Mouse (Mus musculus) hindbrain, postnatal 0 days (tissue): ENCODE results near the gene Cfap58. TPM values are rescaled to one million over a fixed set of nuclear protein-coding genes. Genes with fewer than 3 reads are reported as not detected.

Experiments
- ATAC-seq: fragments of 200-750 bp; cut with Nextera tagmentation; 2 replicates; pipeline ENCODE4 v1.8.0; 2017; ENCODE audit warnings: mild to moderate bottlenecking, moderate TSS enrichment, moderate library complexity
- DNase-seq: peaks from one replicate; pipeline ENCODE4 v3.0.0-alpha.2; 2015; ENCODE audit warnings: low spot score
- H3K27ac ChIP-seq: fragments of 300-500 bp; sonication (generic); 2 replicates; pipeline ENCODE4 v1.5.1; 2014; ENCODE audit warnings: mild to moderate bottlenecking
- H3K27me3 ChIP-seq: fragments of 300-500 bp; sonication (generic); 2 replicates; pipeline ENCODE4 v1.6.1; 2014; ENCODE audit warnings: low read length, mixed read lengths; ENCODE audit not compliant: insufficient read depth
- H3K36me3 ChIP-seq: fragments of 300-500 bp; sonication (generic); 2 replicates; pipeline ENCODE4 v1.6.1; 2014; ENCODE audit warnings: low read length, mixed read lengths; ENCODE audit not compliant: insufficient read depth
- H3K4me1 ChIP-seq: fragments of 300-500 bp; sonication (generic); 2 replicates; pipeline ENCODE4 v1.6.1; 2014; ENCODE audit warnings: antibody characterized with exemption, low read length, mixed read lengths; ENCODE audit not compliant: insufficient read depth
- H3K4me2 ChIP-seq: fragments of 300-500 bp; sonication (generic); 2 replicates; pipeline ENCODE4 v1.6.1; 2014; ENCODE audit warnings: low read depth, mild to moderate bottlenecking, low read length, moderate library complexity, mixed read lengths
- H3K4me3 ChIP-seq: fragments of 300-500 bp; sonication (generic); 2 replicates; pipeline ENCODE4 v1.5.1; 2014; ENCODE audit warnings: low read length
- H3K9ac ChIP-seq: fragments of 300-500 bp; sonication (generic); replicated peaks from 2 replicates; pipeline ENCODE4 v1.6.1; 2014; ENCODE audit warnings: mild to moderate bottlenecking, low read length, moderate library complexity, mixed read lengths
- H3K9me3 ChIP-seq: fragments of 300-500 bp; sonication (generic); 2 replicates; pipeline ENCODE4 v1.6.1; 2016; ENCODE audit warnings: low read length, mixed read lengths
- CTCF ChIP-seq: IDR thresholded peaks from 2 replicates; pipeline ENCODE4 v1.5.1; 2016; ENCODE audit warnings: antibody characterized with exemption, control low read depth, low read depth
- WGBS: fragments of 180-500 bp; shearing (Covaris S2); extraction: QIAGEN DNeasy Blood & Tissue Kit; methylation state at CpG from one replicate; pipeline ENCODE4 v1.1.7; 2014; 5-methylcytosine and 5-hydroxymethylcytosine counted together
- polyA plus RNA-seq: library from polyadenylated mRNA; unstranded; fragments of >200 nt; fragmentation: Nextera tagmentation; extraction: Ambion mirVana; gene quantifications from 2 replicates; pipeline ENCODE4 v1.2.1, GENCODE M21; 2015
- total RNA-seq: library from RNA; depleted of rRNA; stranded (reverse); fragments of >200 nt; gene quantifications from 2 replicates; pipeline ENCODE4 v1.2.3, GENCODE M21; 2014

Cfap58 gene
- total and polyA plus RNA-seq, 2 experiments from 2014 or later = 0.26 to 0.68 TPM

DNA sequence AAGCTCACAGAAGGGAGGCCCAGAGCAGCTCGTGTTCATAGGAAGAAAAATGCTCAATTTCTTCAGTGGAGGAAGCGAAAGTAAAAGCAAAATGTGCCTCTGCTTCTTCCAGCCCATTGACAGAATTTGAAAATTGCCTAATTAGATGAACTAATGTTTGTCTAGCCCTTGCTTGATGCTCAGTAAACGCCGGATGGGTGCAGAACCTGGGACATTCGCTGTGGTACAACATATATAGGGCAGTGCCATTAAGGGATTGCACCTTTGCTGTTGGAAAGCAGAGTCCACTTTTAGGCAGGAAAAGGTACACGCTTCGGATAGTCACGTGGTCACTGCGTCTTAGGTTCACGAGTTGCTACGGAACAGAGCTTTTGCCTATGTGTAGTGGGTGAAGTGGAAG lies 985 bp upstream of the Cfap58 start:
- DNase-seq = no peak
- no peak for TF ChIP-seq CTCF
- Histone ChIP-seq H3K27me3 (no peaks in the 10 kb centered on the region), H3K9me3 (no peaks in the 10 kb centered on the region), H3K27ac (no peak overlapping the region), H3K36me3 (no peaks in the 10 kb centered on the region), H3K4me3 (no peak overlapping the region), H3K4me2 (no peak overlapping the region), H3K9ac (no peak overlapping the region), H3K4me1 (no peaks in the 10 kb centered on the region)
- 88% methylated on average over 11 of the region's 11 CpGs for WGBS
- no peak for ATAC-seq

DNA sequence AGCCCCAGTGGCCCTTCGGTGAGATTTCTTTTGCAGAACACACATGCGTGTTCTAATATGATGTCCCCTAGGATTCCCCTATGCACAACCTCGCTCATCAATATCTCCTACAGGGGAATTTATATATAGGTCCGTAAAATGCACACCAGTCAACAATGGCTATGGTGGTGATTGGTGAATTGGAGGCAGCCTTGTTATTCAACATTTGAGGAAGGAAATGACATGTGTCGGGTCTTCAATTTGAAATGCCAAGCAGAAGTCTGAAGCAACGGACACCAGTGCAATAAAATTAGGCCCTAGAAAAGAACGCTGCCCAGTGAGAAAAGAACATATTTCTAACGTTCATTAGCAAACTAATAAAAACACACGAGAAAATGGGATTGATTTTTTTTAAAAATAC lies 537 bp upstream of the Cfap58 start:
- Histone ChIP-seq H3K4me1 (no peaks in the 10 kb centered on the region), H3K36me3 (no peaks in the 10 kb centered on the region), H3K4me2 (peak overlapping the region; percentile 65), H3K27me3 (no peaks in the 10 kb centered on the region), H3K4me3 (peak overlapping the region; percentile 34), H3K9ac (peak overlapping the region; percentile 43; the same call in 1 of the 2 replicates), H3K27ac (peak overlapping the region; percentile 41; the same call in 1 of the 2 replicates), H3K9me3 (no peaks in the 10 kb centered on the region)
- no peak for TF ChIP-seq CTCF
- ATAC-seq = no peak
- WGBS = 51% methylated on average over 9 of the region's 9 CpGs
- no peak for DNase-seq

DNA sequence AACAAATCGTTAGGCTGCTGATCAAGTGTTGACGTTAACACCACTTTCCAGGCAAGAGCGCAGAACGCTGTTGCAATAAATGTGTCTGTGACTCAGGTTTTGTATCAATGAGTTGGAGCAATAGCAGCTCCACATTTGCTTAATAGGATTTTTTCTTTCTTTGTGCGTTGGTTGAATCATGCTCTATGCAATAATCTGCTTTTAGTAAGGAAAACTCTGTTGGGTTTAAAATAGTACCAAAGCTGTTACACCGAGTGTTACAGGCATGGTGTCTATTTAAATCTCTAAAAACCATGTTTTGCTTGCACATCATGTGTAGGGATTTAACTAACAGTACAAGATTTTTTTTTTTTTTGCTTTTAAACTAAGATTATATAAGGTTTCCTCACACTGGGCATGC lies 1.9 kb downstream of the Cfap58 start:
- H3K9me3 ChIP-seq = no peaks in the 10 kb centered on the region
- 83% methylated on average over 6 of the region's 6 CpGs for WGBS
- no peaks in the 10 kb centered on the region for H3K4me1 ChIP-seq
- no peak for TF ChIP-seq CTCF
- no peak overlapping the region for H3K4me3 ChIP-seq
- no peaks in the 10 kb centered on the region for H3K27me3 ChIP-seq
- no peak overlapping the region for H3K4me2 ChIP-seq
- DNase-seq = no peak
- no peak overlapping the region for H3K9ac ChIP-seq
- no peak for ATAC-seq
- H3K36me3 ChIP-seq = no peaks in the 10 kb centered on the region
- H3K27ac ChIP-seq = no peak overlapping the region

DNA sequence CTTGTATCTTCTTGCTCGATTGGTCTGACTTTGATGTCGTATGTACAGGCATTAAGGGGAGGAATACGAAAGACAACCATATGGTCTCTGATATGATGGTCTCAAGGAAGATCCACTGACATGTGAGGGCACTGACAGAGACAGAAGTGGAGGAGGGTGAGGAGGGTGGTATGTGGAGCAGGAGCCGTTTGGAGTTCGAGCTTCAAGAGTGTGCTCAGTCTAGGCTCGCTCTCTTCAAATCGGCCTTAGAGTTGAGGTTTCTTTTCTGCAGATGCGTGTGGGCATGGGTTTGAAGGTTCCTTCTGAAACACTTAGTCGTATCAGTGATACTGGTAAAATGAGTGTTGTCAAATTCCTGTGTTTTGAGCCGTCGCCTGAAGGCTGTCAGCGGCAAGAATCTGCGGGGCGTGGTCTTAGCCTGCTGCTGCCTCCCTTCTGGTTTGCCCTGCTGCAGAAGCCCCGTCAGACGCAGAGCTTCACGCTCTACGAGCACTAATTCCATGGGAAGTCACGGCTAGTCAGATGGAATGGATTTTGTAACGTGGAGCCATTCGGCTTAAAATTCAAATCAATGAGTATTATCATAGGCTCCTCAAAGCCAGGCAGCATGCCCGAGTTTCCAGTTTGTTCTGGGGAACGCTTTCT lies 9.5 kb downstream of the Cfap58 start:
- no peaks in the 10 kb centered on the region for H3K4me1 ChIP-seq
- no peaks in the 10 kb centered on the region for H3K27me3 ChIP-seq
- no peaks in the 10 kb centered on the region for H3K9me3 ChIP-seq
- peak overlapping the region; percentile 44 for H3K4me2 ChIP-seq
- H3K36me3 ChIP-seq = no peaks in the 10 kb centered on the region
- DNase-seq (peak; percentile 46), ATAC-seq (peak; percentile 56; the same call in 1 of the 2 replicates)
- H3K9ac ChIP-seq = no peak overlapping the region
- WGBS = 35% methylated on average over 23 of the region's 23 CpGs
- H3K27ac ChIP-seq = no peak overlapping the region
- H3K4me3 ChIP-seq = no peak overlapping the region
- no peak for TF ChIP-seq CTCF

DNA sequence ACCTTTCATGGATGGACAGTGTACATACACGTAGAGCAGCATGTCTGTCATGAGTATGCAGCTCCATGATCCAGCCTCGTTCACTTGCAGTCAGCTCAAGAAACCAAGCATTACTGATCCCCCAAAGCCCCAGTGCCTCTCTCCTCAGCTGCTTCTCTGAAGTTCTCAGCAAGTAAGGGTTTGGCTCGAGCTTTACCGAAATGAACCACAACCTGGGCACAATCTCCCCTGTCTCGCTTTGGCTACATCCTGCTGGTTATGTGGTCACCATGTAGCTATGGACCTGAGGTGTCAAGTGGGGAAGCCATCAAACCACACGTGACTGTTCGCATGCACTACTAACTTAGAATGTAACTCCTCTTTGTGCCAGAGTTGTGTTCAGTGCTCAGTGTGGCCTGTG lies 13.5 kb downstream of the Cfap58 start:
- no peaks in the 10 kb centered on the region for H3K4me1 ChIP-seq

DNA sequence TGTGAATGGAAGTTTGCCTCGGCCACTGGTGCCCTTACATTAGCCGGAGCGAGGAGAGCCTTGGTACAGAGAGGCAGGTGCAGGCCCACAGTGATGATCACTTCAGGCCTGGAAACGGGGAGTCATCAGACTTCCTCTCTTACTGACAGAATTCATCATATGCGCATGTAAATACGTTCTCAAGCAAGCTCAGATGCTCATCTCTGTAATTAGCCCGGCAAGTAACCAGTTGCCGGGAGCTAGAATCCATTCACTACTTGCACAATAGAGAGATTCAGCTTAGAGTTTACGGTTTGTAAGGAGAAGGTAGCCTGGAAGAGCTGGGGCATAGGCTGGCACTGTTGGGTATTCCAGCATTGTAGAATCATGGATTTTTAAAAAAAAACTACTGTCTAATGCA lies 15.7 kb downstream of the Cfap58 start:
- no peaks in the 10 kb centered on the region for H3K4me1 ChIP-seq
- WGBS = 51% methylated on average over 9 of the region's 9 CpGs
- DNase-seq (no peak), ATAC-seq (no peak)
- TF ChIP-seq CTCF = no peak
- no peak overlapping the region for H3K27ac ChIP-seq
- no peaks in the 10 kb centered on the region for H3K36me3 ChIP-seq
- no peak overlapping the region for H3K4me3 ChIP-seq
- no peaks in the 10 kb centered on the region for H3K9me3 ChIP-seq
- H3K27me3 ChIP-seq = no peaks in the 10 kb centered on the region
- H3K4me2 ChIP-seq = no peak overlapping the region
- no peak overlapping the region for H3K9ac ChIP-seq

More for the DNA sequence above, 13.5 kb downstream of the Cfap58 start:
- H3K9me3 ChIP-seq = no peaks in the 10 kb centered on the region
- DNase-seq (no peak), ATAC-seq (no peak)
- WGBS = 88% methylated on average over 7 of the region's 7 CpGs
- H3K4me2 ChIP-seq = no peak overlapping the region
- no peak overlapping the region for H3K27ac ChIP-seq
- no peak overlapping the region for H3K9ac ChIP-seq
- no peak for TF ChIP-seq CTCF
- H3K4me3 ChIP-seq = no peak overlapping the region
- H3K36me3 ChIP-seq = no peaks in the 10 kb centered on the region
- no peaks in the 10 kb centered on the region for H3K27me3 ChIP-seq

DNA sequence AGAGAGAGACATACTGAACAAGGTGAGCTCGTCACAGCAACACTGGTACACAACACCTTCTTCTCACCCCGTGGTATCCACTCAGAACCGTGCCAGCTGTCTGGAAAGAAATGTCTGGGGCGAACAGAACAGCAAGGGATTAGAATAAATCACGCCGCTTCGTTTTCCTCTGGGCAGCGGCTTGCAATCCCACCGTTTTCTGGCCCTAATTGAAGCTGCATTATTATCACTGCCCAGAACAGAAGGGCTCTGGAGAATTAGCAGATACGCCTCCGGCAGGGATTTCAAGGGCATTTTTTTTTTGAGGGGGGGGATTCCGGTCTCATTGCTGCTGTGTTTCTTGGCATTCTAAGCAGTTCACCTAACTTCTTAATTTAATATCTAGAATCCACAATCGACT lies 20.7 kb downstream of the Cfap58 start:
- Histone ChIP-seq H3K4me2 (no peak overlapping the region), H3K27ac (no peak overlapping the region), H3K36me3 (no peaks in the 10 kb centered on the region), H3K9me3 (no peaks in the 10 kb centered on the region), H3K27me3 (no peaks in the 10 kb centered on the region), H3K9ac (no peak overlapping the region), H3K4me3 (no peak overlapping the region), H3K4me1 (no peaks in the 10 kb centered on the region)
- ATAC-seq = no peak
- WGBS = 49% methylated on average over 13 of the region's 13 CpGs
- DNase-seq = no peak
- no peak for TF ChIP-seq CTCF
